Mouse (Mus musculus) forebrain, postnatal 0 days (tissue): ENCODE measurements at regions not wholly inside any gene's neighbourhood (a gene's known extent, or its start where the extent isn't known, plus 50 kb on each side); places are given as distances from the start of the nearest gene placed in this dataset.

ENCODE experiments used
- ATAC-seq: fragments of 200-750 bp; cut with Nextera tagmentation; 2 replicates; pipeline ENCODE4 v1.8.0; 2017; ENCODE audit warnings: mild to moderate bottlenecking, moderate library complexity
- DNase-seq: peaks from one replicate; pipeline ENCODE4 v3.0.0-alpha.2; 2015
- H3K27ac ChIP-seq: fragments of 300-500 bp; sonication (generic); 2 replicates; pipeline ENCODE4 v1.5.1; 2014; ENCODE audit warnings: low read depth, mild to moderate bottlenecking, antibody characterized with exemption, low read length, moderate library complexity, mixed read lengths
- H3K27me3 ChIP-seq: fragments of 300-500 bp; sonication (generic); 2 replicates; pipeline ENCODE4 v1.6.1; 2014; ENCODE audit warnings: mild to moderate bottlenecking, low read length, mixed read lengths; ENCODE audit not compliant: insufficient read depth
- H3K36me3 ChIP-seq: fragments of 300-500 bp; sonication (generic); 2 replicates; pipeline ENCODE4 v1.6.1; 2014; ENCODE audit warnings: mild to moderate bottlenecking, moderate library complexity; ENCODE audit not compliant: insufficient read depth
- H3K4me1 ChIP-seq: fragments of 300-500 bp; sonication (generic); 2 replicates; pipeline ENCODE4 v1.6.1; 2014; ENCODE audit warnings: antibody characterized with exemption; ENCODE audit not compliant: insufficient read depth
- H3K4me2 ChIP-seq: fragments of 300-500 bp; sonication (generic); 2 replicates; pipeline ENCODE4 v1.6.1; 2014; ENCODE audit warnings: low read depth, mild to moderate bottlenecking, moderate library complexity
- H3K4me3 ChIP-seq: fragments of 300-500 bp; sonication (generic); 2 replicates; pipeline ENCODE4 v1.5.1; 2014; ENCODE audit warnings: low read depth, low read length, mixed read lengths
- H3K9ac ChIP-seq: fragments of 300-500 bp; sonication (generic); 2 replicates; pipeline ENCODE4 v1.6.1; 2014; ENCODE audit warnings: mild to moderate bottlenecking
- H3K9me3 ChIP-seq: fragments of 300-500 bp; sonication (generic); 2 replicates; pipeline ENCODE4 v1.6.1; 2016; ENCODE audit warnings: low read length
- CTCF ChIP-seq: sonication (generic); IDR thresholded peaks from 2 replicates; pipeline ENCODE4 v1.5.1; 2016; ENCODE audit warnings: antibody characterized with exemption, control low read depth, low read depth
- WGBS: fragments of 180-500 bp; shearing (Covaris S2); extraction: QIAGEN DNeasy Blood & Tissue Kit; methylation state at CpG from one replicate; pipeline ENCODE4 v1.1.7; 2014; 5-methylcytosine and 5-hydroxymethylcytosine counted together

- Histone ChIP-seq H3K27ac (no peak overlapping the region), H3K4me3 (no peak overlapping the region), H3K4me1 (no peaks in the 10 kb centered on the region), H3K9ac (no peak overlapping the region), H3K4me2 (no peak overlapping the region), H3K27me3 (no peaks in the 10 kb centered on the region), H3K9me3 (no peaks in the 10 kb centered on the region), H3K36me3 (no peaks in the 10 kb centered on the region)
- no peak for TF ChIP-seq CTCF
- ATAC-seq (no peak), DNase-seq (no peak)
Observed at GRCm38 (mm10) chr10:97334044-97334443, 145.4 kb upstream of the Dcn start.

- no peak overlapping the region for H3K4me3 ChIP-seq
- DNase-seq (no peak), ATAC-seq (no peak)
- H3K36me3 ChIP-seq, result no peaks in the 10 kb centered on the region
- no peak overlapping the region for H3K27ac ChIP-seq
- no peak overlapping the region for H3K9ac ChIP-seq
- no peaks in the 10 kb centered on the region for H3K27me3 ChIP-seq
- no peak overlapping the region for H3K4me2 ChIP-seq
- H3K9me3 ChIP-seq, result no peaks in the 10 kb centered on the region
- TF ChIP-seq CTCF, result no peak
- WGBS, result 58% methylated on average over 9 of the region's 9 CpGs
- H3K4me1 ChIP-seq, result no peaks in the 10 kb centered on the region
Observed at GRCm38 (mm10) chr10:97334606-97335150, 144.7 kb upstream of the Dcn start.

- H3K27ac ChIP-seq, result no peak overlapping the region
- ATAC-seq (no peak), DNase-seq (no peak)
- H3K4me1 ChIP-seq, result no peaks in the 10 kb centered on the region
- no peaks in the 10 kb centered on the region for H3K9me3 ChIP-seq
- whole genome bisulfite sequencing, result 61% methylated on average over 6 of the region's 6 CpGs
- TF ChIP-seq CTCF, result no peak
- H3K27me3 ChIP-seq, result no peaks in the 10 kb centered on the region
- H3K4me3 ChIP-seq, result no peak overlapping the region
- H3K4me2 ChIP-seq, result no peak overlapping the region
- no peak overlapping the region for H3K9ac ChIP-seq
- no peaks in the 10 kb centered on the region for H3K36me3 ChIP-seq
Observed at GRCm38 (mm10) chr10:97338033-97338692, 141.2 kb upstream of the Dcn start.

DNA sequence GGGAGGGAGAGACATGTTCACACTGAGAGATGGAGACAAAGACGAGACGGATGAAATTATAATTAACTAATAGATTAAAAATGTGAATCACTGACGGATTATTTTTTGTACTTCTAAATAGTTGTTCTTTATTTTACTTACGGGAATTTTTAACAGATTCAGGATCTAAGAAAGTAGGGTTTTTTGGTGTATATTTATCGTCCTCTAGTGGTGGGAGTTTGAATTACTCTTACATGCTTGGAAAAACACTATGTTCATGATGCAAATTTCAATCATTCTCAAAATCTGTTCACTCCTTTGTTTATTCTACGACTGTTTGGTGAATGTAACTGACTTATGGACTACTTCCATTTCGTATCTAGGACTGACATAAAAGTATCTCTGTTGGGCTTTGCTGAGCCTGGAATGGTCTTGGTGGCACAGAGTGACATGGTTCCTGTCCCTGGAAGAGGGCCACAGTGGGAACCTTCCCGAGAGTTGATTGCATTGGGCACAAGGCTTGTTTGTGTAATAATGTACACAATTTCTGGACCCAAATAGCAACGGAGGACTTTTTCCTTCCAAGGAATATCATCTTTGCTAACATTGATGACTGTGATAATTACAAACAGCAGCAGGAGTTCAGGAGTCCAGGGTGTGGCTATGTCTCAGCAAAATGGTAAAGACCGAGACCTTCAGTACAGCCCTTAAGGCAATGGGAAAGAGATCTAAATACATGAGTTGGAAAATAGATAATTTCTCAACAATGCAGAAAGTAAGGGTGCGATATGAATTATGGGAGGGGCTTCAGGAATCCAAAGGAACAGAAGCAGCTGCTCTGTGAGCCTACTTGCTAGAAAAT, 139.3 kb upstream of the Dcn start:
- WGBS, result 30% methylated on average over 11 of the region's 11 CpGs
- no peaks in the 10 kb centered on the region for H3K27me3 ChIP-seq
- no peaks in the 10 kb centered on the region for H3K36me3 ChIP-seq
- H3K4me2 ChIP-seq, result no peak overlapping the region
- DNase-seq (peak; percentile 79), ATAC-seq (0 out of 2 replicates have a peak, but pooled peaks have one; percentile 38)
- H3K27ac ChIP-seq, result no peak overlapping the region
- TF ChIP-seq CTCF, result peak; percentile 92
- no peaks in the 10 kb centered on the region for H3K4me1 ChIP-seq
- H3K4me3 ChIP-seq, result no peak overlapping the region
- no peak overlapping the region for H3K9ac ChIP-seq
- H3K9me3 ChIP-seq, result no peaks in the 10 kb centered on the region

GRCm38 (mm10) chr10:97345347-97345746, 134.1 kb upstream of the Dcn start:
- no peak overlapping the region for H3K4me3 ChIP-seq
- peak; percentile 93 for TF ChIP-seq CTCF
- ATAC-seq (peak; percentile 42; the same call in 1 of the 2 replicates), DNase-seq (peak; percentile 80)
- 27% methylated on average over 6 of the region's 6 CpGs for WGBS
- H3K9ac ChIP-seq, result no peak overlapping the region
- no peaks in the 10 kb centered on the region for H3K36me3 ChIP-seq
- H3K27ac ChIP-seq, result no peak overlapping the region
- H3K4me2 ChIP-seq, result no peak overlapping the region
- H3K4me1 ChIP-seq, result no peaks in the 10 kb centered on the region
- 0 out of 2 replicates have a peak, but pooled peaks cover 7% of the 10 kb centered on the region for H3K9me3 ChIP-seq
- H3K27me3 ChIP-seq, result no peaks in the 10 kb centered on the region

- Histone ChIP-seq H3K4me2 (no peak overlapping the region), H3K27ac (no peak overlapping the region), H3K36me3 (no peaks in the 10 kb centered on the region), H3K27me3 (no peaks in the 10 kb centered on the region), H3K9me3 (0 out of 2 replicates have a peak, but pooled peaks cover 7% of the 10 kb centered on the region), H3K9ac (no peak overlapping the region), H3K4me1 (no peaks in the 10 kb centered on the region), H3K4me3 (no peak overlapping the region)
- no peak for DNase-seq
- WGBS, result 72% methylated on average over 2 of the region's 2 CpGs
- ATAC-seq, result no peak
- no peak for TF ChIP-seq CTCF
Observed at GRCm38 (mm10) chr10:97346949-97347348, 132.5 kb upstream of the Dcn start.

DNA sequence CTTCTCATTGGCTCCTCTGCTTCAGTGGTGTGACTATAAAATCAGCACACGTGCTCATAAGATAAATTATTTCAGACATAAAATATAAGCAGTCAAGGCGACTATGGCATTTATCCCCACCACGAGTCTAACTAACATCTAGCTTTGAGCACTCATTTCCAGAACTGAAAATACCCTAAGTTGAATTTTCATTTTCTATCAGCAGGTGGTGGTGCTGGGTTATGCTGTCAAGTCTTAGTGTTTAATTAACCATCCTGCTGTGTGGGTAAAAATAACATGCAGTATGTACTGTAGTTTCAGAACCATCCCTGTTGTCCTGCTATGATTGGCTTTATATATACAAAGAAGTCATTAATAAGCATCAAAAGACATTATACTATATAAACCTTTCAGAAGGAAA, 110.8 kb upstream of the Dcn start:
- DNase-seq (no peak), ATAC-seq (no peak)
- H3K36me3 ChIP-seq, result no peaks in the 10 kb centered on the region
- no peak overlapping the region for H3K4me2 ChIP-seq
- H3K4me1 ChIP-seq, result no peaks in the 10 kb centered on the region
- no peaks in the 10 kb centered on the region for H3K9me3 ChIP-seq
- no peak overlapping the region for H3K9ac ChIP-seq
- H3K27me3 ChIP-seq, result no peaks in the 10 kb centered on the region
- no peak overlapping the region for H3K4me3 ChIP-seq
- WGBS, result 82% methylated on average over 3 of the region's 3 CpGs
- H3K27ac ChIP-seq, result no peak overlapping the region
- TF ChIP-seq CTCF, result no peak; the same call in 1 of the 2 replicates
